Mouse (Mus musculus) heart, adult 18-20 months (tissue): ENCODE measurements around the gene Crkl. TPM values are rescaled to one million over a fixed set of nuclear protein-coding genes. Genes with fewer than 3 reads are reported as not detected.

ENCODE experiments used
- DNase-seq, 2 experiments: peaks; one replicate each; pipeline ENCODE4 v3.0.0; 2021 to 2022; ENCODE audit warnings: mixed read lengths in 1 of 2
- long read RNA-seq, 2 experiments: library from polyadenylated mRNA; stranded (forward); transcript quantifications; one replicate each; pipeline ENCODE4 v2.0.0; 2021
- total RNA-seq, 2 experiments: library from RNA; stranded (reverse); gene quantifications; 2 replicates each; pipeline ENCODE4 v1.2.3; 2021

The Crkl gene
- 10 to 100 TPM; 28.9 to 29.4 TPM for total RNA-seq
- long read RNA-seq, experiment 1, full-length matches to known transcripts: 9 of 12 reads
- long read RNA-seq, experiment 1, partial matches to known transcripts: 1 of 12 reads
- long read RNA-seq, experiment 1, other reads (novel, unspliced or antisense): 2 of 12 reads
- long read RNA-seq, experiment 2, full-length matches to known transcripts: 4 of 6 reads
- long read RNA-seq, experiment 2, partial matches to known transcripts: 0 of 6 reads
- long read RNA-seq, experiment 2, other reads (novel, unspliced or antisense): 2 of 6 reads

DNA sequence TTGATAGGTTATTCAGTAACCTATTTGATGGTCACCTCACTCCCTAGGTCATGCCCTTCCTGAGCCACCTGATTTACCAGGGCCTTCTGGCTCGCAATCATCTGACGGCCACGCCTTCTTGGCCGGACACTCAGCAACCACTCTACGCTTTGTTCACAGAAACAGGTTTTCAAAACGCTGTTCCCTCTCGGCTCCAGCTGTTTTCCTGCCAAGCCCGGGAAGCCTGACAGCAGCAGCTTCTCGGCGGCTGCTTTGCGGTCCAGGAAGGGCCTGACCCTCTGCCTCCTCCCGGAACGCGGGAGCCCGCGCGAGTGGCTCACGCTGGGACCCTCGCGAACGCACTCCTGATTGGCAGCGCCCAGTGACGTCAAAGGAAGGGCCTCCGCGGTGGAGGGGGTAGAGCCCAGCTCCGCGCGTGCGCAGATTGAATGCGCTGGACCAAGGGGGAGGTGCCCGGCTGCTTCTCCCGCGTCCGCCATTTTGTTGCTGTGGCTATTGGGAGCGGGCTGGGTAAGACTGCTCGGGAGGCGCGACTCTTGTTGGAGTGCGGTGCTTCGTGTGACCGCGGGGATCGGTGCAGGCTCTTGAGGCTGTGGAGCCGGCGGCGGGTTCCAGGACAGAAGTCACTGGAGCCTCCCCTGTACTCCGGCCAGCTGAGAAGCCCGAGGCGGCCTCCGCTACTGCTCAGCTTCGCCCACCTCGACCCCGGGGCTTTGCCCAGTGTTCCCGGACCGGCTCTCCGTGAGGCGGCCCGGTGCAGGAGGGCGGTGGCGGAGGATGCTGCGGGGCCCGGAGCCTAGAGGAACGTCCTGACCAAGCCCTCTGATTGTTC is at the start of gene Crkl:
Gene Crkl, plus strand, starts transcription at position 447 of the 832 bp plus-strand sequence.
- DNase-seq: peak; percentile 98 to 99

DNA sequence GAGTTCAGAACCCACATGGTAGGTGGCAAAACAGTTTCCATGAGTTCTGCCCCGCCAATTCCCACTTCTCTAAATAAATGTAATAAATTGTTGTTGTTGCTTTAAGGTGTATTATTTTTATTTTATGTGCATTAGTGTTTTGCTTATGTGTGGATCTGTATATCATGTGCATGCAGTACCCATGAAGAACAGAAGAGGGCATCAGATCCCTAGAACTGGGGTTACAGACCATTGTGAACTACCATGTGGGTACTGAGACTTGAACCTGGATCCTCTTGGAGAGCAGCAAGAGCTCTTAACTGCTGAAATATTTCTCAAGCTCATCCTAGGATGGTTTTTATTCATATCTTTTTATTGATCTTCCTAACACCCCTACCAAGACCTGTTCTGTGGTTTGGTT is 48.9 kb upstream of the Crkl start:
- DNase-seq: peak; percentile 31 to 66

DNA sequence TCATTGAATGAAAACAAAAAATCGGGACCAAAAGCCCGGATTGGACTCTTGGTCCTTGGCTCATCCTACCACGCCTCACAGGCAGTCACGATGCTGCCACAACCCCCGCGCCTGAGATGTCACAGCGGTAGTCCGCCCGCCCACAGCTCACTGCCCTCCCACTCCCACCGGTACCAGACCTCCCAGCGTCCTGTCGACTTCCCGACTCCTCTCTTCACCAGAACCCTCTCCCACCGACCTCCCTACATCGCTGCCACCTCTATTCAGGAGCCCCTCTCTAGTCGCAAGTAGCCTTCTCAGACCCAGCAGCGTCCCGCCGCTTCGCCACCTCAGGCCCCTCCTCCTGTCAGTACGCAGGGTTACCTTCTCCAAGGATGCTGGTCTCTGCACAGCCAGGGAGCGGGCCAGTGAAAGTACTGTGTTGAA is 46.5 kb upstream of the Crkl start:
- DNase-seq: peak; percentile 74 to 79

DNA sequence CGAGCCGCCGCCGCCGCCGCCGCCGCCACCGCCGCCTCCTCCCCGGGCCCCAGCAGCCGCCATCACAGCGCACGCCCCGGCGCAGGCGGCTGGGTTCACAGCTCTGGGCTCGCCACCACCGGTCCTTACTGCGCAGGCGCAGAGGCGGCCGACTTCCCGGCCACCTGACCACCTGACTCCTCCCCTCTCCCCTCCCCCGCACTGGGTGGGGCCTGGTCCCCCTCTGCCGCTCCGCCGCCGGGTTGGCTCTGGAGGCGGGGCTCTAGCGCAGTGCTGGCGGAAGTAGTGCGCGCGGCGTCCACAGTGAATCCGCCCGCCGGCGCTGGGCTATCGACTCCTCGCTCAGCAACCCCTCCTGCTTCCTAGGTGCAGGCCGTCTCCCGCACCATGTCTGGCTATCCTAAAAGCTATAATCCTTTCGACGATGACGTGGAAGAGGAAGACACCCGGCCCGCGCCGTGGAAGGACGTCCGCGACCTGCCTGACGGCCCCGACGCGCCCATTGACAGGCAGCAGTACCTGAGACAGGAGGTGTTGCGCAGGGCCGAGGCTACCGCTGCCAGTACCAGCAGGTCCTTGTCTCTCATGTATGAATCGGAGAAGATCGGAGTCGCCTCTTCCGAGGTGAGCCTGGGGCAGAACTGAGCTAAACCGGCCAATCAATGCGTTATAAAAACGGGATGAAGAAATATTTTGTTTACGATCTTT is 45.9 kb upstream of the Crkl start, which contains the start of the genes Snap29 and Pi4ka:
Gene Snap29, plus strand, starts transcription at position 251 of the 708 bp plus-strand sequence.
Gene Pi4ka, minus strand, starts transcription at position 579 of the 708 bp plus-strand sequence.
- DNase-seq: peak; percentile 99 to 100

DNA sequence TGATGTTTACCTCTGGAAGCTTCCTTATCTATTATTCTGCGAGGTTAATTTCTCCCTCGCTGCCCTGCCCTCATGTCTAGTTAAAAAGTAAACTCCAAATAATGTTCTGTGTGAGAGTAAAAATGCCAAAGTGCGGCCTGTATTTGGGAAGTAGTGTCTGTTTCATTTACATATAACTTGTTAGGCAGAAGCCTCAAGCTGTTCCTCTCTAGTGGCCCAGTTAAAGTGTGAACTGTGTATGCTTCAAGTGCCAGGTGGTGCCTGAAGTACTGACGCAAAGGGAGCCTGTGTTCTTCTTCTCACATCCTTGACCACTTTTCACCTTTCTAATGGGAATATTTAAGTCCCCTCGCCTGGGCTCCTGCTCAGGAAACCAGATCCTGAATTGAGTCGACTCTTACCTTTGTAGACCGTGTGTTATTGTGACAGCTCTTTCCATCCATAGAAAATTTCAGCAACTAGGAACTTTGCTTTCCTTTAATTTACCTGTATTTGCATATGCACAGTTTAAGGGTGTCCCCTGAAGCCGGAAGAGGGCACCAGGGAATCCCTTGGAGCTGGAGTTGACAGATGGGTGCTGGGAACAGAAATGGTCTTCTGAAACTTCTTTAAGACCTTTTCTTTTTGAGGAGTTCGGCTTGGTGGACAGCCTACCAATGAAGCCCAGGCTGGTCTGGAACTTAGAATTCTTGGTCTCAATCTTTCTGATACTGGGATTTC is 45.1 kb upstream of the Crkl start:
- DNase-seq: no peak

DNA sequence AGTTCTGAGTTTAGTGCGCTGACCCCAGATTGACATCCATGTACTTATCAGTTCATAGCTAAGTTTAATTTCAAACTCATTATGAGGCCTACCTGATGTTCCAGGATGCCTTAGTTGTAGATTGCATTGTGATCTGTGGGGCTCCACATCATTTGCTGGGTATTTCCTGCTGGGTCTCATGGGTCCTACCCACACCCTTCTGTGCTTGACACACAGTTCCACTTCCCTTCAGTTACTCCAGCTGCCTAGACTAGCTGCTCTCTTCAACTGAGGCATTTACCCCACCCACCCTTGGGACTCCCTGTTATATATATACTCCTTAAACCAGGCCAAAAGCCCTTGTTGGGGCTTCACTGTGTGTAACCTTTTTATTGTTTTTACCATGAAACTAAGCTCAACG is 42.7 kb upstream of the Crkl start:
- peak; percentile 14 to 37 for DNase-seq

DNA sequence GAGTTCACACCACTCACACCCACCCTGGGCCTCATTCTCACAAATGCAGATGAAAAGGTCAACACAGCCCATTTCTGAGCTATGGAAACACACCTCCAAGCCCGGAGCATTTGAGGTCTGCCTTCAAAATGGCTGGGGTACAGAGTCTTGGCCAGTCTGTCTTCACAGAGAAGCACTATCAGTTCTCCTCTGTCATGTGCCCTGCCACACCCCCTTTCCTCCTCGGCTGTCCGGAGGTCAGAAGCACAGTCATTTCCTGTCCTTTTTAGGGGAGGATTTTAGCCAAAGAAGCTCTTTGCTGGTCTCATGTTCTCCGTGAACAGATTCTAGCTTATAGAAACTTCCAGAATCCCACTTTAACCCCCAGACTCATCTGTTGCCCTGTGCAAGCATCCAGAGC is 41.6 kb upstream of the Crkl start:
- peak; percentile 47 to 62 for DNase-seq

DNA sequence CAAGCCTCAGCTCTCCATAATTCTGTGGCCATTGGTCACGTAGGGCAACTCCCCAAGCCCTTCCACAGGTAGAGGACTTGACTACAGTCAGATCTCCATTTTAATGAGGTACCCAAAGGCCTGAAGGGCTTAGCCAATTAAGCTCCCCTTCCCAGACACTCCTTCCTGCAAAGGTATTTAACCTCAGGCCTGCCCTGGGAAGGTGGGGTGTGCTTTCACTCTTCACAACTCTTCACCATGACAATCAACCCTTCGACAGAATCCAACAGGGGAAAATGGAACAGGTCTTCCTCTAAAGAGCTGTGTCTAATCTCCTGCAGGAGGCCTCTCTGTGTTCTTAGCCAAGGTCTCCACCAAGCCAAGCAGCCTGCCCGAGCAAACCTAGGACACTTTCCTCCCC is 28.8 kb upstream of the Crkl start:
- no peak for DNase-seq

DNA sequence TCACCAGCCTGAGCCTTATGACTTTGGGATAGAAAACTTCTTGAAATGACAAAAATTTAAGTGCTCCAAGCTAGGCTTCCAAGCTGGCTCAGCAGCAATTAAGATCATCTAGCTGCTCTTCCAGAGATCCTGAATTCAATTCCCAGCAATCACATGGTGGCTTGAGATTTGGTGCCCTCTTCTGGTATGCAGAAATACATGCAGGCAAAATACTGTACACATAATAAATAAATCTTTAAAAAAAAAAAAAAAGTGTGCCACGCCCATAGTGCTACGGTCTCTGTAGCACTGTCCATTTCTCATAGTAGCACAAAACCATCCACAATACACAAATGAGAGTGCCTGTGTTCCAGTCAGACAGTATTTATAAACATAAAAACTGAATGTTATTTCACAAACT is 19.2 kb upstream of the Crkl start:
- DNase-seq: peak; percentile 14 to 29

DNA sequence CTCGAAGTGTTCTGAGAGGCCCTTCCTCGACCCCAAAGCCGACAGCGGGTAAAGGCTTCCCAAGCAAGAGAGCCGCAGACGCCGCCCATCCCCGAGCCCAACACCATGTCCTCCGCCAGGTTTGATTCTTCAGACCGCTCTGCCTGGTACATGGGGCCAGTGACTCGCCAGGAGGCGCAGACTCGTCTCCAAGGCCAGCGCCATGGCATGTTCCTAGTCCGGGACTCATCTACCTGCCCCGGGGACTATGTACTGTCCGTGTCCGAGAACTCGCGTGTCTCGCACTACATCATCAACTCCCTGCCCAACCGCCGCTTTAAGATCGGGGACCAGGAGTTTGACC is 557 bp downstream of the Crkl start:
- DNase-seq: no peak

DNA sequence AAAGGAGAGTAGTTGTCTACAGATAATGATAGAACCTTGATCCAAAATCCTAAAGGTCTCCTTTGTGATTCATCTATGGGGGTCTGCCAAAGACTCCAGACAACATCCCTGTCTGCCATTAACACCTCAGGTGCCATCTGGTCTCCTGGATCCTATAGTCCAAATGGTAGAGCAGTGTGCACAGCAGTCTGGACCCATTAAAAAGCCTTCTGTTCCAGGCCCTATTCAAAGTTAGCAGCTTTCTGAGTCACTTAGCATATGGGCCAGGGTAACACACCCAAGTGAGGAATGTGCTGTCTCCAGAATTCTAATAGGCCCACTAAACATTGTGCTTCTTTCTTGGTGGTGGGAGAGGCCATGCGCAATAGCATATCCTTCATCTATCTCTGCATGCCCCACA is 5.1 kb downstream of the Crkl start:
- no peak for DNase-seq

DNA sequence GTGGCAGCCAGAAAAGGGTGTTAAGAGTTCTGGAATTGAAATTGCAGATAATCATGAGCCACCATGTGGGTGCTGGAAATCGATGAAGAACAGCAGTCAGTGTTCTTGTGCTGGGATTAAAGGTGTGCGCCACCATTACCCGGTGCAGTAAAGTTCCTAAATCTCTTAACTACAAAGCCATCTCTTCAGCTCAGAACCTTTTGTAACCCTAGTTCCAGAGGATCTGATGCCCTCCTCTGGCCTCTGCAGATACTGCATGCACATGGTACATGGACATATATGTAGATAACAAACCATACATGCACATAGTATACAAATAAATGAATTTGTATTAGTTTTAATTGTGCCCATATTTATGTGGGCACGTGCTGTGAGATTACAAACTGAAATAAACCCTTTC is 8.5 kb downstream of the Crkl start:
- peak; percentile 7 to 29 for DNase-seq

DNA sequence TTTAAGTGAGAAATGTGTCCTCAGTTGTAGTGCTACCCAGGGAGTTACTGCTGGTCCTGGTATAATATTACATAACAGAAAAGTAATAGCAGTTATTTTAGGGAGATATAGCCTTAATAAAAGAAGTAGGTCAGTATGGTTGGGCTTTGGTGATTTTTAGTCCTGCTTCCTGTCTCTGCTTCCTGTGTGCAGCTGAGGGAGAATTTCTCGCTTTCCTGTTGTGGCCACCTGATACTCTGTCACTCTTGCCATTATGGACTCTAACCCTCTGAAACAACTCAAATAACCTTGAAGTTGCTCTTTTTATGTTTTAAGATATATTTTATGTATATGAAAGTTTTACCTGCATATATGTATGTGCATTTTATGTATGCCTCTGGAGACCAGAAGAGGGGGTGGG is 9.8 kb downstream of the Crkl start:
- DNase-seq: peak in 1 of 2 experiments; percentile 8

DNA sequence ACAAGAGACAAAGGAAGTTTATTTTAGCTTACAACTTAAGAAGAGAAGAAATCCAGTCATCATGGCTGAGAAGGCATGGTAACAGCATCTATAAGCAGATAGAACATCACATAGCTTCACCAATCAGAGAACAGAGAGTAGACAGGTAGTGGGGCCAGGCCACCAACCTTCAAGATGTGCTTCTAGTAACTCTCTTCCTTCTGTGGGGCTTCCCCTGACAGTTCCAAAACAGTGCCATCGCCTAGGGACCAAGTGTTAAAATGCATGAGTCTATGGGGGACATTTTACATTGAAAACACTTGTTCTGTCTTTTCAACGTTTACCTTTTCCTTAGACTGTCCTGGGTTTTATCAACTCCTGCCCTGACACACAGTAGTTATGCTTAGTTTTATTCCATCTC is 11.4 kb downstream of the Crkl start:
- DNase-seq: no peak

DNA sequence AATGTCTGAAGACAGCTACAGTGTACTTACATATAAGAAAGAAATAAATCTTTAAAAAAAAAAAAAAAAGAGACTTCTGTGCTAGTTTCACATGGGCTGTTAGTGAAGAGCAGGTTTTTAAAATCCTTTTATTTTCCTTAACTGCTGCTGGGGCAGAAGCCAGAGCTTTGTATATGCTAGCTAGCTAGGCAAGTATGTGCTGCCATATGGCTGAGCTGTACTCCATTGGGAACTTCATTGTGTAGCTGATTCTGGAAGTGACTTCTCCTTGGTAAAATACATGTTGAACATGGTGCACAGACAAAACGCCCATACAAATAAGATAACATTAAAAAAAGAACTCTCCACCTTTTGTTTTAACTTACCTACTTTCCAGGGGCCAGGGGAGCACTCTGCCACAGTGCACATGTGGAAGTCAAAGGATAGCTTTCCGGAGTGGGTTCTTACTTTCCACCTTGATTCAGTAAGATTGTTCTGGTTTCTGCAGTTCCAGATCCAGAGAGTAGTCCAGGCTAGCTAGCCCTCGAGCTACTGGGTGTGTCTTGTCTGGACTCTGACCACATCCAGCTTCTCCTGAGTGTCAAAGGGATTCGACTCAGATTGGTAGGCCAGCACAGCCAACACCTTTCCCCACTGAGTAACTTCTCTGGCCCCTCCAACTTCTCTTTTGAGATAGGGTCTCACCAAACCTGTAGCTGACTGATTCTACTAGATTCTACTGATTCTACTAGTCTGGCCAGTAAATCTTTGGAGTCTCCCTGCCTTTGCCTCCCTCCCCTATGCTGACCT is 15.3 kb downstream of the Crkl start:
- DNase-seq: no peak

DNA sequence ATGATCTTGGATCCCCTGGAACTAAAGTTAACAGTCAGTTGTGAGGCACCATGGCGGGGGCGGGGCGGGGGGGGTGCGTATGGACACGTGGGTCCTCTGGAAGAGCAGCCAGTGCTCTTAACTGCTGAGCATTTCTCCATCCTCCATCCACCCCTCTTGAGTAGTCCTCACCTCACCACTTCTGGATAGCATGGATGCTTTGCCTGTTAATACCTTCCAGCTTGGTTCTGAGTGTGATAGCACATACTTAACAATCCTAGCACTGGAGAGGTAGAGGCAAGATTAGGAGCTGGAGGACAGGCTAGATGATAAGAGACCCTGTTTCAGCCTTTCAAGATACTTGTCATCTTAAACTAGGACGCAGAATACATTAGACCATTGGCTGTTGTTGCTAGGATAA is 20.7 kb downstream of the Crkl start:
- DNase-seq: no peak

DNA sequence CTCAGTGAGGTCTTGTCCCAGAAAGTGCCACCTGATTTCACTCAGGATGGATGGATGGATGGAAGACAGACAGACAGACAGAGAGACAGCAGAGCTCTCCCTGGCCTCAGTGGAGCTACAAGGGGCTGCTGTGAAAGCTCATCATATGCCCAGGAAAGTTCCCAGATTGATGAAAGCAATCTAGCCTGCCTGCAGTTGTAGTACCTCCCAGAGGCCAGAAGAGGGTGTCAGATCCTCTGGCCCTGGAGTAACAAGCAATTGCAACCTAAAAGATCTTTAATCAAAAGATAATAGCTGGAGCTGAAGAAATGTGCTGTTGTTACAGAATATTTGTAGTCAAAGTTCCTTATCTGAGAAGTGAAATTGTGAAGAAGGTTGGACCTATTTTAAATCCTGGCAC is 22.3 kb downstream of the Crkl start:
- peak; percentile 14 to 37 for DNase-seq

DNA sequence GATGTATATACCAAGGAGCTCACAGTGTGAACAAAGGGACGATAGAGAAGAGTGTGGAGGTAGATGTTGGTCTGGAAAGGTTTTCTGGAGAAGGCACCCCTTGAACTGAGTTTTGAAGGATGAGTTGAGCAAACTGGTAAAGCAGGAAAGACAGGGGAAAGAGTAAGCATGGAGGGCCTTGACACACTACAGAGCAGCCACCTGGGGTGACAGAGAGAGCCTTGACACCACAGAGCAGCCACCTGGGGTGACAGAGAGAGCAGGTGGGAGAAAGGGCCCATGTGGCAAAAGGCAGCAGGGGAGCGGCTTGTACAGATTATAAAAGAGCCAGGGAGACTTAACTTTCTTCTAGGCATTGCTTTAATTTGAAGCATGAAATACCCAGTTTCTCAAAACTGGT is 23.0 kb downstream of the Crkl start:
- DNase-seq: no peak

DNA sequence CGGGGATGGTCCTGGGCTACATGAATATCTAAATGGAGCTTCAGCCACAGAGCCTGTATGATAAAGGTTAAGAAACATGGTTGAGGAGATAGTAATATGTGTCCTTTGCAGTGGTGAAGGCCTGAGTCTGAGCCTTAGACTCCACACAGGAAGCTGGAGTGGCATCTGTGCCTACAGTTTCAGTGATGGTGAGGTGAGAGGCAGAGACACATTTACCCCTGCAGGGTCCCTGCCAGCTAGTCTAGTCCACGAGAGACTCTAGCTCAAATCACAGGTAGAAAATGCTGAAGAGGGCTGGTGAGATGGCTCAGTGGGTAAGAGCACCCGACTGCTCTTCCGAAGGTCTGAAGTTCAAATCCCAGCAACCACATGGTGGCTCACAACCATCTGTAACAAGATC is 23.5 kb downstream of the Crkl start:
- DNase-seq: no peak

DNA sequence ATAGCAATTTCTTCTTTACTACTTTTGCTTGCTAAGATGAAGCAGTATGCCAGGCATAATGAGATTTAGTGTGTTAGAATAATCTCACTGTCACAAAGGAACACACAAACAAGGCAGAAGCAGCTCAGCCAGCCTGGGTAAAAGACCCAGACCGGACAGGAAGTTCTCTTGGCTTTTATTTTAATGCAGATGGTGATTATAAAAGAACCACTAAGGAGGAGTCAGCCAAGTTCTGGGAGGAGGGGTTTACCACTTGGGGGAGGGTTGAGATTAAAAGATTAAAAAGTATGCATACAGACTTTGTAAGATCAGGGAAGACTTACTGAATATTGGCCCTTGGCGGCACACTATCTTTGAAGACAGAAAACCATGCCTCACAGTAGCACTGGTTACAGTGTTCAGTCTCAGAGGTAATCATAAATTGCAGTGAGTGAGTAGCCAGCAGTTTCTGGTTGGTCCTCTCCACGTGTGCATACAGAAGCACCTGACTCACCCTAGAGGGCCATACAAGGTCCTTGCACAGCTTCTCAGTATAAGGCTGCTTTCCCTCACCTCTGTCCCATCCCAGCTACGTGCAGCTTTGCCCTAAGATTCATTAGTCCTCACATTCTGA is 26.6 kb downstream of the Crkl start:
- DNase-seq: no peak

DNA sequence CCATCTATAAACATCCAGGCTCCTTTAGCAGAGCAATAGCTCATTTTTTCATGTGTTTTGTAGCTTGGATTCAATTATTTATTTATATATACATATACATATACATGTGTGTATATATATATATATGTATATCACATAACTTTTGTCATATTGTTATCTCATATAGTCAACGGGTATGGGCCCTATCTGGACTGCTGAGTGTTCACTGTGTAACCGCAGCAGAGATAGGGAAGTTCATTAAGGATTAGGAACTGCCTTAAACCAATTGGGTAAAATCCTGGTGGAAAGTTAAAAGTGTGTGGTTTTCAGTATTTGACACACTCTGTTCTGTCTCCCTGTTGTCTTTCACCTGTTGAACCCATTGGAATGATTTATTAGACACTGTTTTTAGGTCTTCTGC is 29.7 kb downstream of the Crkl start:
- no peak for DNase-seq
